Mouse (Mus musculus) myocyte (in vitro differentiated cells): ENCODE measurements around the gene Lama4.

Experiments used
- CEBPB ChIP-seq: IDR thresholded peaks from 2 replicates; pipeline ENCODE4 v1.6.1; 2011; ENCODE audit warnings: mild to moderate bottlenecking, moderate library complexity; ENCODE audit not compliant: poor library complexity, insufficient read depth, severe bottlenecking
- E2F4 ChIP-seq: IDR thresholded peaks from one replicate; pipeline ENCODE4 v1.6.1; 2011; ENCODE audit warnings: mild to moderate bottlenecking, control low read depth, moderate library complexity; ENCODE audit not compliant: insufficient read depth
- MAX ChIP-seq: IDR thresholded peaks from one replicate; pipeline ENCODE4 v1.6.1; 2011; ENCODE audit warnings: low read depth, mild to moderate bottlenecking, control low read depth
- MYOD1 ChIP-seq, 3 experiments: IDR thresholded peaks; one replicate each; pipeline ENCODE4 v1.6.1; 2011; ENCODE audit warnings: control low read depth in 2 of 3, low read depth in 2 of 3, mild to moderate bottlenecking in 2 of 3, moderate library complexity in 1 of 3; ENCODE audit not compliant: insufficient read length in 2 of 3, control insufficient read depth in 1 of 3
- MYOG ChIP-seq, 3 experiments: IDR thresholded peaks; one replicate each; pipeline ENCODE4 v1.6.1; 2011; ENCODE audit warnings: control low read depth in 2 of 3, low read depth in 2 of 3, mild to moderate bottlenecking in 2 of 3; ENCODE audit not compliant: insufficient read length in 2 of 3, control insufficient read depth in 1 of 3, insufficient read depth in 1 of 3
- POLR2A ChIP-seq: IDR thresholded peaks from one replicate; pipeline ENCODE4 v1.6.1; 2011; ENCODE audit warnings: low read depth, mild to moderate bottlenecking, control low read depth, moderate library complexity; ENCODE audit not compliant: insufficient read length
- POLR2AphosphoS2 ChIP-seq: IDR thresholded peaks from one replicate; pipeline ENCODE4 v1.6.1; 2011; ENCODE audit warnings: low read depth, control low read depth; ENCODE audit not compliant: insufficient read length
- SRF ChIP-seq: IDR thresholded peaks from one replicate; pipeline ENCODE4 v1.6.1; 2011; ENCODE audit warnings: low read depth; ENCODE audit not compliant: control insufficient read depth, insufficient read length
- TCF12 ChIP-seq: IDR thresholded peaks from one replicate; pipeline ENCODE4 v1.6.1; 2011; ENCODE audit warnings: mild to moderate bottlenecking, control low read depth; ENCODE audit not compliant: poor library complexity, insufficient read depth, severe bottlenecking
- TCF3 ChIP-seq: IDR thresholded peaks from one replicate; pipeline ENCODE4 v1.6.1; 2011; ENCODE audit warnings: low read depth, control low read depth; ENCODE audit not compliant: insufficient read length
- USF1 ChIP-seq: IDR thresholded peaks from one replicate; pipeline ENCODE4 v1.6.1; 2011; ENCODE audit warnings: low read depth, mild to moderate bottlenecking, control low read depth, moderate library complexity

- TF ChIP-seq MYOG (IDR thresholded peaks at IDR 0.05; ENCODE audit: control insufficient read depth in 1 of 3, insufficient read depth in 1 of 3, insufficient read length in 2 of 3, low read depth in 2 of 3) (no peak), POLR2AphosphoS2 (no peak), POLR2A (no peak), USF1 (no peak), MAX (no peak), SRF (no peak), MYOD1 (IDR thresholded peaks at IDR 0.05; ENCODE audit: control insufficient read depth in 1 of 3, insufficient read length in 2 of 3, low read depth in 2 of 3) (no peak), CEBPB (no peak), TCF3 (no peak), TCF12 (no peak), E2F4 (no peak)
Measured at GRCm38 (mm10) chr10:39065449-39065848, 100.1 kb downstream of the Lama4 start.
